Mouse (Mus musculus) Muller cell, postnatal 12 days (primary cell): ENCODE results near the gene Creg1.
A peak's percentile ranks its signal among the peaks of the same experiment; 100 is the strongest.

Experiments used
- DNase-seq: peaks from one replicate; pipeline ENCODE4 v3.0.0-alpha.2; 2015; ENCODE audit errors: inconsistent ontology term

Creg1 gene

DNA sequence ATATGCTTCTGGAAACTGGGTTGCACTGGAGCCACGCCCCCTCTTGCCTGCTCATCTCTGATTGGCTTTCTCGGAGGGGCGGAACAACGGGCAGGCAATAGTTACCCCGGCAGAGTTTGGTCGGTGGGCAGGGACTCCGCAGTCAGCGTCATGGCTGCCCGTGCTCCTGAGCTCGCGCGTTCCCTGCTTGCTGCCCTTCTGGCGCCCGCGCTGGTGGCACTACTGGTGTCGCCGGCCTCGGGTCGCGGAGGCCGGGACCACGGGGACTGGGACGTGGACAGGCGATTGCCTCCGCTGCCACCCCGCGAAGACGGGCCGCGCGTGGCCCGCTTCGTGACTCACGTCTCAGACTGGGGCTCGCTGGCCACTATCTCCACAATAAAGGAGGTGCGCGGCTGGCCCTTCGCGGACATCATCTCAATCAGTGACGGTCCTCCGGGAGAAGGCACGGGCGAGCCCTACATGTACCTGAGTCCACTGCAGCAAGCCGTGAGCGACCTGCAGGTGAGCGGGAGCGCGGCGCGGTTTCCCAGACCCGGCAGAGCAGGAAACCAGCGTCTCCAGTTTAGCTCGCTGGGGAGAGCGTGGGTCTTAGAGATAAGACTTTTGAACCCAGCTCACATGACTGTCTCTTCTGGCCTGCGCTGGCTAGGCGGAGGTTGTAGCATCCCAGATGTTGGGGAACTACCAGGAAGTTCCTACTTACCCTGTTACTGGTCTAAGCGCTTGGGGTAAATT, at the start of gene Creg1:
Gene Creg1 (plus strand): TSS at position 112 of the 738 bp plus-strand sequence.
- peak; percentile 89 for DNase-seq

GRCm38 (mm10) chr1:165713798-165714197, 49.7 kb upstream of the Creg1 start:
- DNase-seq = no peak

- no peak for DNase-seq
Observed at GRCm38 (mm10) chr1:165716426-165716825, 47.1 kb upstream of the Creg1 start.

GRCm38 (mm10) chr1:165717711-165718542, 45.6 kb upstream of the Creg1 start:
- DNase-seq = no peak

DNA sequence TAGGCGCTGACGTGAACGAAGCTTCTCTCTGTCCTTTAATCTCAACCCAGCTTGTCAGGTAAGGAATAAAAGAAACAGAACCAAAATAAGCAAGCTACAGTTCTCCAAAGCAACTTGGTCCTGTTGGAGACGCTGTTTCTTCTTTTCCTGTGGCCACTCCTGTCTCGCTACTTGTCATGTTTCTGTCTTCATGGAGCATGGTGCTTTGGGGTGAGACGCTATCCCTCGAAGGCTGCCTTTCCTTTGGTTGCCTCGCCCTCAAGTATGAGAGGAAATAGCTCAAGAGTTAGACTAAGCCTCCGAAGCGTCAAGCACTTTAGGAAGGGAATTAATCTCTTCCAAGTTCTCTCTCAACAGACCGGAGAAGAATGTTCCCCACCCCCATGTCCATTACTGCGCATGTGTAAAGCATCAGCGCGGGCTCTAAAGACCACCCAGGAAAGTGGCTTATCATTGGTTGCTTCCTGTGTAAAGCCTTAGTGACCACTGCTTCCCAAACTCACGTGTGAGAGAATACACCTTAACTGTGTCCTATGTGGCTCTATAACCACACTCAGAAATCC, 44.9 kb upstream of the Creg1 start:
- DNase-seq = no peak

- DNase-seq = no peak
Observed at GRCm38 (mm10) chr1:165722531-165723123, 40.9 kb upstream of the Creg1 start.

- no peak for DNase-seq
Observed at GRCm38 (mm10) chr1:165724219-165725033, 39.1 kb upstream of the Creg1 start.

DNA sequence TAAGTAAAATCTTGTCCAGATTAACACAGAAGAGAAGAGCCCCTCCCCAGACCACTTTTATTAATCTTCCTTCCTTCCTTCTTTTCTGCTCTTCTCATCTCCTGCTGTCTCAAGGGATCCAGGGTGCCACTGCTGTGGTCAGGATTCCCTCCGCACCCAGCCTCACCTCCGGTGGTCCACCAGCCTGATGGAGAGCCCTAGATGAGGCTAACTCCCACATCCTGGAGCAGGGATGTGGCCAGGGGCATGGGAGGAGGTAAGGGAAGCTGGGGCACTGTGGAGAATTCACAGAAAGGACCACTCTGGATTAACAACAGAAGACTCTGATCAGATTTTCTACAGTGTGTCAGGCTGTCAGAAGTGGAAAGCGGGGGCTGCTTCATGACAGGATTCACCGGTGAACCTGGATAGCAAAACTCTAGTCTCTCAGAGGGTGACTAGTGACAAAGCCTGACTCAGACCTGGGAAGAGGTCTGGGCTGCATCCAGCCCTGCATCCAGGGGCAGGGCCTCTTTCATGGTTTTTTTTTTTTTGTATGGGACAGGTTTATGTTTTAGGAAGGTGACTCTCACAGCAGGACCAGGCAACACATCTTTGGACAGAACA, 38.4 kb upstream of the Creg1 start:
- DNase-seq = no peak

DNA sequence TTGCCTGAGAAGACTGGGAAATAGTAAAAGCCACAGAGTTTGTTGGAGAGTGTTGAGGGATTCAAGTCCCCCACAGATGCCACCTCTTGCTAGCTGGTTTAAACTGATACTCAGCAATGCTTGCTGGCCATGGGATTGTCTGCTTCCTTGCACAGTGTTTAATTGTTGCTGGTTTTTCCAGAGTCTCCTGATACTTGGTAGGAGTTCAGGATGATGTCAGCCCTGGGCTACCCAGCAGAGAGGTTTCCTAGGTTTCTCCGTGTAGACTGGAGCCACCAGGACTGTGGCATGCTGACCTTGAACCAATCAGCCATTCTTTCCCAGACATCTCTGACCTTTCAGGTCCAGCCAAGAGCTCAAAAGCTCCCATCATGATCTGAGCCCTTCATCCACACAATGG, 36.6 kb upstream of the Creg1 start:
- no peak for DNase-seq

DNA sequence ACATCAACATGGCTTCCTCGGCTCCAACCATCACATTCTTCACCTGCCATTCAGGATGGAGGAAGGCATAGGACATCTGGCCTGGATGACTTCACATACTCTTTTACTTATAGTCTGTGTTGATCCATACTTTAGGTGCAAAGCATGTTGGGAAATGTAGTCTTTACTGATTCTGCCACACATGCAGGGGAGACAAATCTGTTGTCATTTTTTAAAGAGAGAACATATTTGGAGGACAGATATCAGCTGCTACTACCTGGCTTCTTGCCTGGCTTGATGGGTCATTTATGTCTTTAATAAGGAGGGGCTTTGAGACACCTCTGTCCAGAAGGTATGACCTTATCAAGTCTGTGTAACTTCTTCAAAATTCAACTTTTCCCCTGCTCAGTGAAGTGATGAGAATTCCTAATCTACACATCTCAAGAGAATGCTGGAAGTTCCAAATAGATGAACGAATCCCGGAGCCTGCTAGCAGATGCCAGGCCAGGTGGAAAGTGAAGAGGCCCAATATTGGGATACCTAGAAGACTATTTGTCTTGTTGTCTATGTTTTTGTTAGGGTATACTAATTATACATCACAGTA, 35.4 kb upstream of the Creg1 start:
- DNase-seq = no peak

GRCm38 (mm10) chr1:165730129-165730528, 33.4 kb upstream of the Creg1 start:
- no peak for DNase-seq

DNA sequence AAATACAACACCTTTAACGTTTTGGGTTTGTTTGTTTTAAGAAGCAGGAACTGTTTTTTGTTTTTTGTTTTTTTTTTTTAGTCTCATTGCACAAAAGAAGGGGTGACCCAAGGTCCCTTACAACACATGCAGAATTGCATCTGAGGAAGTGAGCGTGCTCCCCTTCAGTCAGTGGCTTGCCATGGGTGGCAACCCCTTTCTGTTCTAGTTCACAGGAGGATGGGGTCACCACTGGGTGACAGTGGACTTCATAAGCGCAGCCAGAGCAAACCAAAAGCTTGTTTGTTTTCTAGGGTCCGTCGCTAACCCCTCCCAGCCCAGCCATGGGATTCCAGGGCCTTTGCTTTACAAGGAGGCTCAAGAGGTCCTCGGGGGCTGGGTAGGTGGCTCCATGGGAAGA, 32.0 kb upstream of the Creg1 start:
- DNase-seq = no peak

DNA sequence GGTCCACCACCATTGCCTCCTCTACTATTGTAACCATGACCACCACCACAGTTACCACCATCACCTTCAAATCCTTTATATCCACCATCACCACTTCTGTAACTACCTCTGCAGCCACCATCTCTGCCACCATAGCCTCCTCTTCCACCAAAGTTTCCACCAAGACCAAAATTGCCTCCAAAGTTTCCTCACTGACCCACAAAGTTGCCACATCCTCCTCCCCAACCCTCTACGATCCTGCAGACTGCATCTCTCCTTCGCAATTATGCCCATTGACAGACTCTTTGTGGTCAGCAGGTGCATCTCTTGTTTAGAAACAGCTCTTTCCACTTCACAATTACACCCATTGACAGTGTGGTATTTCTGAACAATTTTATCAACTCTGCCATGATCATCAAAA, 28.7 kb upstream of the Creg1 start:
- no peak for DNase-seq

GRCm38 (mm10) chr1:165735826-165736818, 27.4 kb upstream of the Creg1 start:
- DNase-seq = peak; percentile 73

GRCm38 (mm10) chr1:165737451-165737850, 26.1 kb upstream of the Creg1 start:
- DNase-seq = no peak

- DNase-seq = no peak
Observed at GRCm38 (mm10) chr1:165737867-165738266, 25.7 kb upstream of the Creg1 start.

GRCm38 (mm10) chr1:165738985-165739384, 24.6 kb upstream of the Creg1 start:
- no peak for DNase-seq

DNA sequence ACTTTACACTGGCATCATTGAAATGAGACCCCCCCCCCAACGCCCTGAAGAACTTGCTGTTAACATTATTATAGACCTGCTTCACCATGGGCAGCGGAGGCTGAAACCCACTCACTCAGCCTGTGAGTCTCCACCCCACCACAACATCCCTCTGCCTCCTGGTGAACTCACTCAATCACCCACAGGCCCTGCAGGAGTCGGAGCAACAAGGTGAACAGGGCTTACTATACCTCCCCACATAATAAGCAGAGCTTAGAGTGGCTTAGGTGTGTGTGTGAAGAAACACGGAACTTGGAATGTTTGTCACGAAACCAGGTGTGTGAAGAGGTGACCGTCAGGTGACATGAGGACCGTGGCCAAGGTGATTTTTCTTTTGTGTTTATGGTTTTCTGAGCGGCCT, 21.6 kb upstream of the Creg1 start:
- no peak for DNase-seq

GRCm38 (mm10) chr1:165748053-165748452, 15.5 kb upstream of the Creg1 start:
- DNase-seq = no peak
